Mouse (Mus musculus) fibroblast of lung, adult 2 months (primary cell): ENCODE measurements around the gene Prmt9.

Source experiments
- DNase-seq: peaks from one replicate; pipeline ENCODE4 v3.0.0-alpha.2; 2011; ENCODE audit warnings: low read depth

Prmt9 gene

DNA sequence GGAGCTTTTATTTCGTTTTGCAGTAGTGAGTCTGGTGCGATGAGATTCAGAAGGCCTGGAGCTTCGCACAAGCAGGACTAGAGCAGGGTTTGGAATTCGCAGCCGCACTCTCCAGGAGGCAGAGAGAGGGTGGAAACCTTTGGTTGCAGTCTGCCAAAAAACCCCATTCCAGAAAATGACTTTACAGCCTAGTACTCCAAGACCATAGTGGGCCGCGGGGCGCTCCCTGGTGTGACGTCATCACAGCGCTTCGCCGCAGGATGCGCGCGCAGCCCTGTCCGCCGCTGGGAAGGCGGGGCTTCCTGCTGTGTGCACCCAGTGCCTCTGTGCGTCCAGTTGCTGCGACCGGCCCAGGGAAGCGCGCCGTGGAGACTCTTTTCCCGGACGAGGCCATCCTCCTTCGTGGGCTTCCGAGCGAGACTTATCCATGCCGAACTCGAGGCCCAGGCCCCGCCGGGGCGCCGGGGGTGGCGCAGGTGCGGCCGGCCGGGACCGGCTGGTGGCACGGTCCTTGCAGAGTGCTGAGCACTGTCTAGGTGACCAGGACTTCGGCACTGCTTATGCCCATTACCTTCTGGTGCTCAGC is at the start of gene Prmt9:
Gene Prmt9 (plus strand): TSS at position 277 of the 586 bp plus-strand sequence.
- peak; percentile 80 for DNase-seq

GRCm38 (mm10) chr8:77500264-77500663 is 48.9 kb upstream of the Prmt9 start:
- no peak for DNase-seq

- DNase-seq = no peak
These were observed 48.1 kb upstream of the Prmt9 start for GRCm38 (mm10) chr8:77501131-77501530.

- no peak for DNase-seq
These were observed 46.6 kb upstream of the Prmt9 start for GRCm38 (mm10) chr8:77502547-77502946.

- no peak for DNase-seq
These were observed 42.7 kb upstream of the Prmt9 start for GRCm38 (mm10) chr8:77506539-77506938.

GRCm38 (mm10) chr8:77507510-77508035 is 41.6 kb upstream of the Prmt9 start:
- DNase-seq = no peak

- no peak for DNase-seq
These were observed 40.2 kb upstream of the Prmt9 start for GRCm38 (mm10) chr8:77509044-77509443.

DNA sequence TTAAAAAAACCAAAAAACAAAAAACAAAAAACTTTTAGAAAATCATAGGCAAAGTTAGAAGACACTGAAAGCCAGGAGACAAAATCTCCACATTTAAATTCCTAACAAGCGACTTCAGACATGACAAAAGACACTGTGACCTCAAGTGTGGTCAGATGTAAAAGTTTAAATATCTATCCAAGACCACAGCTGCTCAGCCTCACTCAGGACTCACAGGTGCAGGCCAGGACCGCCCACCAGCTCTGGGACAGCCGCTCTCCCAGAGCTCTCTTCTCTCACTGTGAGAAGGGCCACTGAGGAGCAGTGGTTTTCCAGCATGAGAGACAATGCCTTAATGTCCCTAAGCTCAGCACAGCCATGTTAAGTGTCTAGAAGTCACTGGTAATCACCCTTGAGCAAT is 38.8 kb upstream of the Prmt9 start:
- DNase-seq = no peak

GRCm38 (mm10) chr8:77511750-77512493 is 37.3 kb upstream of the Prmt9 start:
- DNase-seq = no peak

DNA sequence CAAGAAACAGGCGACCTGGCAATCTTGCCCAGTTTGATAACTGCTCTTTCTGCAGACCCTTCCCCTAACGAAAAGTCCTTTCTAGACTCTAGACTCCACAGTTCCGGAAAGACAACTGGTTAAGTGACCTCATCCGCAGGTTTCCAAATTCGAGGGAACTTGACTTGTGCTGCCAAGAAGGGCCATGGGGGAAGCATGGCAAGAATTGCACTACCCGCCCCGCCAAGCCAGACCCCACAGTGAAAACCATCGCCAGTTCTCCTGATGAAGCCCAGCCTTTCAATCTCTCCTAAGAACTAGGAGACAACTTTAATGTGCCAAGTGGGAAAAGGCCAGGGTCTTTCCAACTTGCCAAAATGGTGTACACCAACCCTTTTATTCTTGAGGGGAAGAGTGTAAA is 34.0 kb upstream of the Prmt9 start:
- no peak for DNase-seq

- no peak for DNase-seq
These were observed 33.4 kb upstream of the Prmt9 start for GRCm38 (mm10) chr8:77515786-77516185.

DNA sequence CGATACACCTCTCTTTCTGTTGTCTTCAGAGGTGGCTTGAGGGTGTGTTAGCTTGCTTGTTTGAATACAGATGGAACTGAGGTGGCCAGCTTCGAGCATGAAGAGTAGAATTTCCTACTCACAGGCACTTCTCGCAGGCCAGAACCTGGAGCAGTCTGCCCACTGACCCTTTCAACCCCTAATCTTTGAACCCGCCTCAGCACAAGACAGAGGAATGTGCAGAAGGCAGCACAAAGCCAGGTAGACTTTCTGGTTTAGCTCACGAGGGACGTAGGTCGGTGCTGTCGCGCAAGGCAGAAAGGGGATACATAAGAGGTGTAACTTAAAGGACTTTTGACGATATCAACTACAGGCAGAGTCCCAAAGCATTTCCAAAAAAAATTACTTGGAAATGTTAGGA is 32.4 kb upstream of the Prmt9 start:
- no peak for DNase-seq

DNA sequence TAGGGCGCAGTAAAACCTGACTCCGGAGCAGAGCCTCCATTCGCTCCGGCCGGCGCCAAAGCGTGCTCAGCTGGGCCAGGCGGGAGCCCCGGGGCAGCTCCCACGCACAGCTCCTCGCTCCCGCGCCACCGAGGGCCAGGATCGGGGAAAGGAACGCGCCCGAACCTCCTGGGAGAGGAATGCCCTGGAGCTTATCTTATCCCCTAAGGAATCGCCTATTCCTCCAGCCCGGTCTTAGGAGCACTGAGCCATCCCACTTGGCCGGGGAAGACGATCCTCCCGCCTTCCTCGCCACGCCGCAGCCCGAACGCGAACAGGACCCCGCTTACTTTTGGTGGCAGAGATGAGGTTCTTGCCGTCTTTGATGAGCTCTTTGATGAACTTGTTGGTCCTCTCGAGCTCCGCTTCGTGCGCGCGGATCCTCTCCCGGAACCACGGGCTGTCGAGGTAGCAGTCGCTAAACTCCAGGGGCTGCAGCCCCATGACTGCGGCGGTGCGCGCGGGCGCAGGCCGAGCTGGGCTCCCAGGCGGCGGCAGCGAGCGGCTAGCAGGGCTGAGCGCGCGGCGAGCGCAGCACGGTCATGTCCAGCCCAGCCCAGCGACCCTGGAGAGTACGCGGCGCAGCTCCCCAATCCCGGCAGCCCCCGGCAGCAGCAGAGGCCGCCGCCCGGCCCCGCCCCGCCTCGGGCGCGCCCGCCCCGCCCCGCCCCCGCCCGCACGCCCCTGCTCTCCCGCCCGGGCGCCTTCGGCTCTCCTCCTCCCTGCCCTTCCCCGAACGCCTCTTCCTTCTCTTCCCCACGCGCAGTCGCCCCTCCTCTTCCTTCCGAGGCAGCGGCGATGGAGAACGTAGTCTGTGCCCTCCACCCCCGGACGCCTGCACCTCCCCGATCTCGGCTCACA is 31.6 kb upstream of the Prmt9 start, which contains the start of gene Arhgap10:
Gene Arhgap10 (minus strand): TSS at position 653 of the 900 bp plus-strand sequence.
- DNase-seq = peak; percentile 20

DNA sequence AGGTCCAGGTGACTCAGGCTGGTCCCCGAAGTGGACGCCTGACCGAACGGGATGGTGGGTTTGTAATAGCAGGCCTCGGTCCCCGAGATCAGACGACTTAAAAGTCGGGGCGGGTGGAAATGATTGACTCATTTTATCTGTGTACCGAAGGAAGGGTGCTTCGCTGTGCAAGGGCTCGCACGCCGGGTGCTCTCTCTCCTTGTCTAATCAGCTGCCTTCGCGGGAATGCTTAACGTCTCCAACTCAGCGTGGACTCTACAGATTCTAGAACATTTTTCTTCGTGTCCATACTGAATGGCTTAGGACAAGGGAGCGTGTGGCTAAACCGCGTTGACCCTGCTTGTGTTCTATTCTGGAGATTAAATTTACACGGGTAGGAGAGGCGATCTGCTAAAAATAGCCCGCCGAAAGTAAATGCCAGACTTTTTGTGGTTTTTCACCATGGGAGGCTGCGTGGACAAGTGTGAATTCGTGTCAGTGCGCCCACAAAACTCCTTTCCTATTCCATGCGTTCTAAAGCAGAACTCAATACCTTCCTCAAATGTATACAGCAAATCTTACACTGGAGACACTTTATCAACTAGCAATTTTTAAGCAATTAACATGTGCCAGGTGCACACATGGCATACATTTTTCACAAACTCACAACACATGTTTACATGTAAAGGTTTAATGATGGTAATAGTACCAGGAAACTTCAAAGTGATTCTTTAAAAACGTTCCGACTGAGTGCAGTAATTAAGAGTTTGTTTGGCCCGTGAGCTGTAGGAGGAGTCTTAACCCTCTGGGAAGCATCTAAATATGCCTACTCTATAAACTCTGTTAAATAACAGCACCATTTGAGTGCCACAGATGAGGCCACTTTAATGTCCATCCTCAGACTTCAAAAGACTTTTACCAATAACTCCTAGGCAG is 30.7 kb upstream of the Prmt9 start:
- peak; percentile 20 for DNase-seq

DNA sequence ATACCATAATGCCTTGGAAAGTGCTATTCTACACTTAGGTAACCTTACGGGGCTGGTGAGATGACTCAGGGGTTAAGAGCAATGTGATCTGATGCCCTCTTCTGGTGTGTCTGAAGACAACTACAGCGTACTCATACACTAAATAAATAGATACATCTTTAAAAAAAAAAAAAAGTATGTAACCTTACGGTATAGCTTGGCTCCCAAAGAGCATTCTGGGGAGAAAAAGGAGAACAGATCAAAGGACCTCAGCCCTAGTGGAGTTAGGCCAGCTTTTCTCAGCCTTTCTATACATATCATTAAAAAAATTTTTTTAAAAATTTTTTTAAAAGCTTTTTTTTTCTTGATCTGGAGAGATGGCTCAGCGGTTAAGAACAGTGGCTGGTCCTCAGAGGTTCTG is 28.6 kb upstream of the Prmt9 start:
- no peak for DNase-seq

DNA sequence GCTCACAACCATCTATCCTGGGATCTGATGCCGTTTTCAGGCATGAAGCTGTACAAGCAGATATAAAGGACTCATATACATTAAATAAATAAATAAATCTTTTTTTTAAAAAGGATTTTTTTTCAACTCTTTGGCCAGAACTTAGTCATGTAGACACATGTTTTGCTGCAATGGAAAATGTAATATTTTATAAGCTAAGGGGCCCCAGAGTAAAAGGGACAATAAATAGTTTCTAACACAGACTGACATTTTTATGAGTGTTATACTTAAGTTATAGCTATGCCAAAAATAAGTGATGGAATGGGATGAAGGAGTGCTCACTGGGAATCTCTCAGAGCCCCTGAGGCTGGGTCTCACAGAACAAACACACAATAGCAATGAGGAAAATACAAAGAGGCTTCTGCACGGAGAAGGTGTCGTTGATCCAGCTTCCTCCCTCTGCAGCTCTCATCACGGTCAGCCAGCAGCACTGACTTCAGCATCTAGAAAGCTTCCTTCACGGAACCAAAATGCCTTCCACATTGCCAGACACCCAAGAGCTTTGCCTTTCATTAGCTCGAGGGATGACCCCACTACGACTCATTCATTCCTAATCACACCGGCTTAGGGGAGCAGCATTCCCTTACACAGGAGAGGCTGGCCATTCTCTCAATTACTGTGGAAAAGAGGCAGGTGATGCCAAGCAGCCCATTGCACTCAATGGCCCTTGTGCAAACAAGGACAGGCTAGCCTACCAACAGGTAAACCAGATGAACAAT is 28.0 kb upstream of the Prmt9 start:
- no peak for DNase-seq

DNA sequence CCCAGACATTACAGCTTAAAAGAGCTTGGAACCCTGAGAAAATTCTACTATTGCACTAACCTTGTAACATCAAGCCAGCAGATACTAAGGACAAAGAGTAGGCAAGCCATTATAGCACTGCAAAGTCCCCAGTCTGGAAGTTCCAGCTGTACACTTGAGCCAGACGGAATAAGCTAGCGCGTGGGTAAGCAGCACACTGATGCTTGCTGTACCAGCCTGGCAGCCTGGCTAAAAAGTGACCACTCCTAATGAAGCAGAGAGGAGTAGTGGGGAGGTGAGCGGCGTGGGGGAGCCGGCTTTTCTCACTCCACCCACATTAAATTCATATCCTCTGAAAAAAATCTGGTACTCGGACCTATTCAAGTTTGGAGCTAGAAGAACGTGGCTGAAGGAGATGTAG is 26.2 kb upstream of the Prmt9 start:
- no peak for DNase-seq

GRCm38 (mm10) chr8:77524018-77524615 is 25.1 kb upstream of the Prmt9 start:
- DNase-seq = no peak

- no peak for DNase-seq
These were observed 24.3 kb upstream of the Prmt9 start for GRCm38 (mm10) chr8:77524906-77525305.

- DNase-seq = no peak
These were observed 23.1 kb upstream of the Prmt9 start for GRCm38 (mm10) chr8:77526130-77526529.
